Mouse (Mus musculus): ENCODE measurements around the gene Lrrc2. TPM values are rescaled to one million over a fixed set of nuclear protein-coding genes. Genes with fewer than 3 reads are reported as not detected.

Gene Lrrc2
- polyA plus RNA-seq, 1 experiment from 2014 or later, result 0.56 TPM

DNA sequence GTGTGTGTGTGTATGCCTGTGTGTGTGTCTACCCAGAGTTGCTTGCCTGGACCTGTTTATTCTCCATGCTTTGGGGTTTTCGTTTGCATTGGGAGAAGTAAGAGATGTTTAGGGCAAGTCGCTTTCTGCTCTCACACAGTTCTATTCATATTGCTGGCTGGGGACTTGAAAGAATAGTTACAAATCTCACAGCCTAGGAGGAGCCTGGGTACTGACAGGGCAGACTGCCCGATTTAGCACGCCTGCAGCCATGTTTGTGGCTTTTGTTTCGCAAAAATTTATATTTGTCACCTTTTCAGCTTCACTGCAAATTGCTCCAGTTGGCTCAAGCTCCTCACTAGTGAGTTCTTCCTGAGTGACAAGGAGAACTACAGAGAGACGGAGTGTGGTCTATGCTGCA is 19.8 kb upstream of the Lrrc2 start:
- no peak overlapping the region for H3K4me3 ChIP-seq
- H3K27me3 ChIP-seq, result no peaks in the 10 kb centered on the region
- H3K9me3 ChIP-seq, result no peaks in the 10 kb centered on the region
- peak overlapping the region; percentile 12; the same call in 1 of the 2 replicates for H3K27ac ChIP-seq
- no peak overlapping the region for H3K9ac ChIP-seq
- no peak overlapping the region for H3K4me2 ChIP-seq
- H3K4me1 ChIP-seq (replicated peaks), result peaks cover 13% of the 10 kb centered on the region
- H3K36me3 ChIP-seq, result no peaks in the 10 kb centered on the region
- 57% methylated on average over 6 of the region's 6 CpGs for WGBS
- no peak for ATAC-seq (ENCODE audit: low FRiP score)

DNA sequence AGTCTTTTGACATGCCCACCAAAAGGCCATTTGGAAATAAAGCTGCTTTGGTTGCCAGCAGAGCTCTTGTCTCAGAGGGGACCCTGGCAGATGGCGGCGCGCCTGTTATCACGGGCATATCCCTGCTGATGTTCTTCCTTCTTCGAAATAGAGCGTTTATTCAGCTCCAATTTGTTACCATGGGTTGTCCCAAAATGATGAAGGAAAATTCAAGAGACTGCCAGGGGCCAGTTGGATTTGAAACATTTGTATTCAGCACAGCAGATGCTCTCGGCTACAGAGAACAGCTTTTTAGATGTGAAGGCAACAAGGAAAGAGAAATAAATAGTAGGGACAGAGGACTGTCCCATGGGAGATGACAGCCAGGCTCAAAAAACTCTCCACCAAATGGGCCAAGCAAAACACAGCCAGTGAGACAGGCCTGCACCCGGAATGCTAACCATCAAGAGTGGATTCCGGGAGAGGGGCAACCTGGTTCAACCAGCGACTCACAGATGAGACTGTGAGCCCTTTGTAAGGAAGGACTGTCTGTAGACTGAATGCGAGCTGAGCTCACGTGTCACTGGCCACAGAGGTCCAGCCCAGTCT is 17.4 kb upstream of the Lrrc2 start:
- ATAC-seq (ENCODE audit: low FRiP score), result peak; percentile 61

DNA sequence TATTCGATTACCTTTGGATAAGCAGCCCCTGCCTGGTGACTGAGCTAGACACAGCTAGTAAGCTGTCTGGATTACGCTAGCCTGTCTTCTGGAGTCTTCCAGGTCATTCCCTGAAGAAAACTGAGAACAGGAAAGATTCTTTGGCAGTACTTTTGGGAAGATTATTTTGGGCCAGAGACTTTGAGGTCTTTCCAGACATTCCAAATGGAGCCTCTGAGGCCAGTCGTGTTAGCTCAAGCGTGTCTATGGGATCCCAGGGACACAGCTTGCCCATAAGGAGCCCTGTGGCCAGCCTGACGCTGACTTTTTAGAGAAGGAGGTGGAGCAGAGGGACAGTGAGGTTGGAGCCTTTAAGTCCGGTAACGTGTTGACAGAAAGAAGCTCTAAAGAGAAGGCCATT is 15.4 kb upstream of the Lrrc2 start:
- no peaks in the 10 kb centered on the region for H3K36me3 ChIP-seq
- no peak overlapping the region for H3K4me2 ChIP-seq

More for the DNA sequence above, 17.4 kb upstream of the Lrrc2 start:
- H3K4me2 ChIP-seq, result no peak overlapping the region
- H3K4me1 ChIP-seq (replicated peaks), result peaks cover 13% of the 10 kb centered on the region
- no peak overlapping the region for H3K4me3 ChIP-seq
- WGBS, result 58% methylated on average over 12 of the region's 12 CpGs
- H3K36me3 ChIP-seq, result no peaks in the 10 kb centered on the region
- no peaks in the 10 kb centered on the region for H3K27me3 ChIP-seq
- H3K27ac ChIP-seq, result peak overlapping the region; percentile 83
- no peak overlapping the region for H3K9ac ChIP-seq
- H3K9me3 ChIP-seq, result no peaks in the 10 kb centered on the region

DNA sequence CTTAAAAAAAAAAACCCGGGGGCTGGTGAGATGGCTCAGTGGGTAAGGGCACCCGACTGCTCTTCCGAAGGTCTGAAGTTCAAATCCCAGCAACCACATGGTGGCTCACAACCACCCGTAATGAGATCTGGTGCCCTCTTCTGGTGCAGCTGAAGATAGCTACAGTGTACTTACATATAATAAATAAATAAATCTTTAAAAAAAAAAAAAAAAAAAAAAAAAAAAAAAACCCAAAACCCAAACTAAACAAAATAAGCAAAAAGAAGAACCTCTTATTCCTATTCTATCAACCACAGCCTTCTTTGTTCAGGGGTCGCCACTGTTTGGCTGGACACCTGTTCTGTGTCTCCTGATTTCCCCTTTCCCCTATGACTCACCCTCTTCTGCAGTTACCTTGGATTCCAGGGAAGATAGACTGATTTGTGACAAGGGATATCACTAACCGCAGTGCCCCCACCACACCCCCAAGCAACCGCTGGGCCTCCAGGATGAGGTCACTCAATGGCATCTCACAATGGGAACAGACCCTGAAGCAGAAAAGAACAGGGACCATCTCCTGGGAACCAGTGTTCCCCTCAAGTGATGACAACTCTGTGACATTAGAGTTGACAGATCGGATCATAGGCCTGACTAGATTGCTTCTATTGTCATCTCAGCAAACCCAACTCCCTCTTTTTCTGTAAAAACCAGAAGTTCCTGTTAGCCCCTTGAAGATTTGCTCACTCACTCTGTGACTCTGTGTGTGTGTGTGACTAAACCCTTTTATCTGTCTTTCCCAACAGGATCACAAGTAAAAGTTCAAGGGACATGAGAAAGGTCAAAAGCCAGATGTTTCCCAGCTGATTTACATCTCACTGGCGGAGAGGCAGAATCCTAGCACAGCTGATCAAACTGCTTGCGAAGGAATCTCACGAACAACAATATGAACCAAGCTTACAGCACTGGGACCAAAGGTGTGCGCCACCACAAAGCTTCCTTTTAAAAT is 13.5 kb upstream of the Lrrc2 start:
- Histone ChIP-seq H3K27ac (no peak overlapping the region), H3K4me2 (no peak overlapping the region), H3K4me3 (no peak overlapping the region), H3K4me1 (replicated peaks) (peaks cover 13% of the 10 kb centered on the region), H3K27me3 (no peaks in the 10 kb centered on the region), H3K9ac (no peak overlapping the region), H3K9me3 (no peaks in the 10 kb centered on the region), H3K36me3 (no peaks in the 10 kb centered on the region)
- ATAC-seq (ENCODE audit: low FRiP score), result no peak
- 69% methylated on average over 12 of the region's 12 CpGs for WGBS

More for the DNA sequence above, 15.4 kb upstream of the Lrrc2 start:
- H3K4me1 ChIP-seq (replicated peaks), result peaks cover 13% of the 10 kb centered on the region
- H3K27ac ChIP-seq, result no peak overlapping the region
- ATAC-seq (ENCODE audit: low FRiP score), result no peak
- no peaks in the 10 kb centered on the region for H3K27me3 ChIP-seq
- no peaks in the 10 kb centered on the region for H3K9me3 ChIP-seq
- 82% methylated on average over 7 of the region's 7 CpGs for WGBS
- no peak overlapping the region for H3K9ac ChIP-seq
- H3K4me3 ChIP-seq, result no peak overlapping the region

DNA sequence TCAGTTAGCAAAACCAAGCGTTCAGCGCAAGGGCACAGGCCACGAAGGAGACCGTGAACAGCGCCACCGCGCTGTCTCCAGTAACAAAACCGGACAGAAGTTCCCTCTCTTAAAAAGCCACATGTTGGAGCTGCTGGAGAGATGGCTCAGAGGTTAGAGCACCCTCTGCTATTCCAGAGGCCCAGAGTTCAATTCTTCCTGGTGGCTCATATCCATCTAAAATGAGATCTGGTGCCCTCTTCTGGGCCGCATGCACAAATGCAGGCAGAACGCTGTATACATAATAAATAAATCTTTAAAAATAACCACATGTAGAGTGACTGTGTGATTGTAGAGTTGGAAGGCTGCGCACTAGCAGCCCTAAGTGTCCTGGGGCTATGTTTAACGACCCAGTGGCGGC is 7.1 kb upstream of the Lrrc2 start:
- H3K4me3 ChIP-seq, result no peak overlapping the region
- peaks cover 46% of the 10 kb centered on the region for H3K27me3 ChIP-seq
- H3K36me3 ChIP-seq, result no peaks in the 10 kb centered on the region
- H3K4me2 ChIP-seq, result no peak overlapping the region
- no peak overlapping the region for H3K27ac ChIP-seq
- ATAC-seq (ENCODE audit: low FRiP score), result no peak
- 32% methylated on average over 13 of the region's 13 CpGs for WGBS
- no peak overlapping the region for H3K9ac ChIP-seq
- H3K4me1 ChIP-seq (replicated peaks), result peaks cover 19% of the 10 kb centered on the region
- H3K9me3 ChIP-seq, result no peaks in the 10 kb centered on the region

DNA sequence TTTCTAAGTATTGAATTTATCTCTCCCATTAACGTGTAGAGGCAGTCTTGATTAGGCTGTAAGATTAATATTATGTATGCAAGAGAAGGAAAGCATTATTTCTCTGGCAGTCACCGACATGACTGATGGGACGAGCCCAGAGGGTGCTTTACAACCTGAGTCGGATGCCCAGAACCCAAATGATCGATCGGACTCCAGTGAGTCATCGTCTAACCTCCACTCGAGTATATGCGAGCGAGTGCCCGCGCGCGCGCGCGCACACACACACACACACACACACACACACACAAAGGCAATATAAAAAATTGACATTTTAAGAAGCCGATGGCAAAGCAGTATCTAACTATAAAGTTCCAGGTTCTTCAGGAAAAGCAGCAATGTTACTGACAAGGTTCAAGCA is 6.0 kb upstream of the Lrrc2 start:
- H3K36me3 ChIP-seq, result no peaks in the 10 kb centered on the region
- no peak overlapping the region for H3K4me3 ChIP-seq
- peaks cover 46% of the 10 kb centered on the region for H3K27me3 ChIP-seq
- H3K4me1 ChIP-seq (replicated peaks), result peaks cover 19% of the 10 kb centered on the region
- ATAC-seq (ENCODE audit: low FRiP score), result no peak
- no peaks in the 10 kb centered on the region for H3K9me3 ChIP-seq
- WGBS, result 17% methylated on average over 18 of the region's 18 CpGs
- H3K4me2 ChIP-seq, result peak overlapping the region; percentile 16; the same call in 1 of the 2 replicates
- H3K9ac ChIP-seq, result no peak overlapping the region
- no peak overlapping the region for H3K27ac ChIP-seq

DNA sequence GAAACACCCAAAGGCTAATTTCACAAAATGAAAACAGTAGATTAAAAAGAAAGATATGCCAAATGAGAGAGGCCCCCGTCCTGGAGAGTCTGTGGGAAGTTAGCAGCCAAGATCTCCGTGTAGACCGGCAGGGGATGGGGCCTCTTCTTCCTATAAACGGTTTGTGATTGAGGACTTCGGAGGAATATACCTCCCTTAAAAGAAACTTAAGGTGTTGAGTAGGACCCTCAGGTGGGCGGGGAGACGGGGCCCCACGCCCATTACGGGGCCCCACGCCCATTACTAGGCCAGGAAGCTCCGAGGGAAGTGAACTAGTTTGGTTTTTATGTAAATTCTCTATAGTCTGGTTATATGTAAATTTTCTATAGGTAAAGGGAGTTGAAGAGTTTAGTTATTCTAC is 5.4 kb upstream of the Lrrc2 start, which contains the start of gene Tdgf1:
Gene Tdgf1, minus strand, starts transcription at position 233 of the 400 bp plus-strand sequence.
- ATAC-seq (ENCODE audit: low FRiP score), result no peak
- H3K4me1 ChIP-seq (replicated peaks), result peaks cover 19% of the 10 kb centered on the region
- H3K36me3 ChIP-seq, result no peaks in the 10 kb centered on the region
- WGBS, result 14% methylated on average over 11 of the region's 11 CpGs
- H3K4me3 ChIP-seq, result no peak within 1 kb of the TSS
- peak within 1 kb of the TSS; percentile 23; the same call in 1 of the 2 replicates for H3K4me2 ChIP-seq
- peaks cover 49% of the 10 kb centered on the region for H3K27me3 ChIP-seq
- H3K9ac ChIP-seq, result 0 out of 2 replicates have a peak within 1 kb of the TSS, but pooled peaks have one; percentile 26
- no peak within 1 kb of the TSS for H3K27ac ChIP-seq
- no peaks in the 10 kb centered on the region for H3K9me3 ChIP-seq

DNA sequence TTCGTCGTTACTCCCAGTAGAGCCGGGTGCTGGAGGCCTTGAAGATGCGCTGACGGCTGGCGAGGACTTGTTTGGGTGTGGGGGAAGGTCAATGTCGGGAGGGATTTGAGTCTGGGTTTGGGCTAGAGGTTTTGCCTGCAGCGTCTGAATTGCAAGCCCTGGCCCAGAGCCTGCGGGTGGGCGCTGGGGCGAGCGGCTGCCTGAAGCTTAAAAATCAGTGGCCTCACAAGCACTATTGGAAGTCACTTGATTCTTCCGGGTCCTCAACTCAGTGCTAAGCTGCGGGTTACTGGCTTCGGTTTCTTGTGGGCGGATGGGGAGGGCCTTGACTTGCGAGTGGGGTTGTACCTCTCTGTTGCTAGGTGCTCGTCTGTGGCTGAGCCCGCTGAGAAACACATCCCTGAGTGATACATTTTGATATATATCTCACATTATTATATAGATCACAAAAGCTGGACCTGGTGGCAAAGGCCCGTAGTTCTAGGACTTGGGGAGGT is 4.7 kb upstream of the Lrrc2 start:
- 8% methylated on average over 20 of the region's 20 CpGs for WGBS
- Histone ChIP-seq H3K4me1 (replicated peaks) (peaks cover 19% of the 10 kb centered on the region), H3K27ac (no peak overlapping the region), H3K4me2 (peak overlapping the region; percentile 23; the same call in 1 of the 2 replicates), H3K36me3 (no peaks in the 10 kb centered on the region), H3K27me3 (peaks cover 55% of the 10 kb centered on the region), H3K4me3 (no peak overlapping the region), H3K9ac (0 out of 2 replicates have a peak overlapping the region, but pooled peaks have one; percentile 26), H3K9me3 (no peaks in the 10 kb centered on the region)
- no peak for ATAC-seq (ENCODE audit: low FRiP score)

DNA sequence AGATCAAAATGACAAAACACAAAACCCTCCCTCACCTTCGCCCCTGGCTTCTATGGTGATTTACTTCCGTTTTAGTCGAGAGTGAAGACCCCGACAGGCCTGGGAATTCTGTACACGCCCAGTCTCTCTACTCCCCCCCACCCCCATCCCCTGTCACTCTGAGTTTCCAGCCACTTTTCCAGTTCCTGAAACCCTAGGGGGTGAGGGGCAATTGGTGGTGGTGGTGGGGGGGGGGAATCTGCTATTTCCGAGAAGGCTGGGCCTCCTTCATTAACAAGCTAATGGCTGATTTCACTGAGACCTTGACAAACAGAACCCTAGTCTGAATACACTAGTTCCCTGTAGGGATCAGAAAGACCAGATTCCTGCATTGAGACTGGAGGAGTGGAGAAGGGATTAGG is 4.1 kb upstream of the Lrrc2 start:
- WGBS, result 4% methylated on average over 6 of the region's 6 CpGs
- Histone ChIP-seq H3K27me3 (peaks cover 62% of the 10 kb centered on the region), H3K4me2 (no peak overlapping the region)

DNA sequence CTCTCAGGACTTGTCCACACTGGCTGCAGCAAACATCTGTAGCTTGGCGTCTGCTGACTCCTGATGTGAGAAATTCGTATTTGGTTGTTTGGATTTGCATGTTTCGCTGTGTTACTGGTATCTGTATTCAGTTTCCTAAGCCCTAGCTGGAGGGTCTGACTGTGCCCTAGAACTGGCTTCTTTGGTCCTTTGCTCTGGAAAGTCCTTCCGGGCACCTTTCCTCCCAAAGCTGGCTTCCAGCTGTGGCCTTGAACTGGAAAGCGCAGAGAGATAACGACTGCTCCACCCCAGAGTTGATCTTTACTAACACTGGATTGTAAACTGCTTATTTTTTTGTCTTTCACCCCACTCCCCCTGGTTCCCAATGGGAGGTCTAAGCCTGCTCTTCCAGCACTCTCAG is 3.4 kb upstream of the Lrrc2 start:
- Histone ChIP-seq H3K4me2 (no peak overlapping the region), H3K9me3 (no peaks in the 10 kb centered on the region), H3K27me3 (peaks cover 68% of the 10 kb centered on the region), H3K27ac (no peak overlapping the region), H3K4me3 (no peak overlapping the region), H3K9ac (no peak overlapping the region), H3K36me3 (no peaks in the 10 kb centered on the region), H3K4me1 (replicated peaks) (peaks cover 21% of the 10 kb centered on the region)
- ATAC-seq (ENCODE audit: low FRiP score), result no peak
- WGBS, result 42% methylated on average over 6 of the region's 6 CpGs

More for the DNA sequence above, 4.1 kb upstream of the Lrrc2 start:
- Histone ChIP-seq H3K27ac (no peak overlapping the region), H3K9me3 (no peaks in the 10 kb centered on the region), H3K4me1 (replicated peaks) (peaks cover 19% of the 10 kb centered on the region), H3K9ac (no peak overlapping the region), H3K36me3 (no peaks in the 10 kb centered on the region), H3K4me3 (no peak overlapping the region)
- no peak for ATAC-seq (ENCODE audit: low FRiP score)

DNA sequence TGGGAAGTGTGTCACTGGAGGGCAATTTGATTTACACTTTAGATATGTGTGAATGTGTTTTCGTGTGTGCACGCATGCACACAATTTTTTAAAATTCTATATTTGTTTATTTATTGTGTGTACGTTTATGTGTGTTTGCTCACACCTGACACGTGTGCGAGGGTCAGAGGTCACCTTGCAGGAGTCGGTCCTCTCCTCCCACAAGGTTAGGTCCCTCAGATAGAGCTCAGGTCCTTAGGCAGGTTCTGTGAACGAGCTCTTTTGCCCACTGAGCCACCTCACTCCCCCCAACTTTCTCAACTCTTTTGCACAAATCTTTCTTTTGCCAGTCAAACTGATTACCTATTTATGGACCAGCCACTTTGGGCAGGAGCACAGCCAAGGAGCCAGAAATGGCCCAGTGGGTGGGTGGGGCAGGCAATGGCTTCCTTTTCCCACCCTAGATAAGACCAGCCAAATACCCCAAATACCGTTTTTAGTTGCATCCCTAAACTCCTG is 2.5 kb upstream of the Lrrc2 start:
- Histone ChIP-seq H3K9ac (no peak overlapping the region), H3K27ac (no peak overlapping the region), H3K9me3 (no peaks in the 10 kb centered on the region), H3K4me1 (replicated peaks) (peaks cover 27% of the 10 kb centered on the region), H3K4me3 (no peak overlapping the region), H3K27me3 (peaks cover 66% of the 10 kb centered on the region), H3K4me2 (no peak overlapping the region), H3K36me3 (no peaks in the 10 kb centered on the region)
- WGBS, result 65% methylated on average over 8 of the region's 8 CpGs
- ATAC-seq (ENCODE audit: low FRiP score), result no peak

DNA sequence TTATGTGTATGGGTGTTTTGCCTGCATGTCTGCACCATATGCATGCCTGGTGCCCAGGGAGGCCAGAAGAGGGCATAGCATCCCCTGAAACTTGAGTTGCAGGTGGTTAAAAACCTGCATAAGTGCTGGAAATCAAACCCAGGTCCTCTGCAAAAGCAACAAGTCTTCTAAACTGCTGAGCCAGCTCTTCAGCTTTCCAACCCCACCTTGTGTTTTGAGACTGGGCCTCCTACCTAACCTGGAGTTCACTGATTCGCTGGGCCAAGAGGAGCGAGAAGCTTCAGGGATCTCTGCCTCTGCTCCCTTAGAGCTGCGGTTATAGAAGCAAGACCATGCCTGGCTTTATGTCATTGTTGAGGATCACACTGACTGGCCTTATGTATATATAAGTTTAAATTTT is 1.2 kb upstream of the Lrrc2 start:
- Histone ChIP-seq H3K4me1 (replicated peaks) (peaks cover 27% of the 10 kb centered on the region), H3K27me3 (peaks cover 59% of the 10 kb centered on the region), H3K4me3 (no peak overlapping the region), H3K4me2 (no peak overlapping the region), H3K36me3 (no peaks in the 10 kb centered on the region), H3K27ac (no peak overlapping the region), H3K9me3 (no peaks in the 10 kb centered on the region), H3K9ac (no peak overlapping the region)
- 92% methylated on average over 3 of the region's 3 CpGs for WGBS
- no peak for ATAC-seq (ENCODE audit: low FRiP score)

Measured in hindbrain, embryonic 13.5 days (tissue).